Mouse (Mus musculus): Measurements from ENCODE around the gene Lzts2.
"Not testable (repeated sequence)": the region's sequence is repeated elsewhere in the genome, so short reads cannot be mapped to it uniquely, and the experiment has no call there.

Gene Lzts2

DNA sequence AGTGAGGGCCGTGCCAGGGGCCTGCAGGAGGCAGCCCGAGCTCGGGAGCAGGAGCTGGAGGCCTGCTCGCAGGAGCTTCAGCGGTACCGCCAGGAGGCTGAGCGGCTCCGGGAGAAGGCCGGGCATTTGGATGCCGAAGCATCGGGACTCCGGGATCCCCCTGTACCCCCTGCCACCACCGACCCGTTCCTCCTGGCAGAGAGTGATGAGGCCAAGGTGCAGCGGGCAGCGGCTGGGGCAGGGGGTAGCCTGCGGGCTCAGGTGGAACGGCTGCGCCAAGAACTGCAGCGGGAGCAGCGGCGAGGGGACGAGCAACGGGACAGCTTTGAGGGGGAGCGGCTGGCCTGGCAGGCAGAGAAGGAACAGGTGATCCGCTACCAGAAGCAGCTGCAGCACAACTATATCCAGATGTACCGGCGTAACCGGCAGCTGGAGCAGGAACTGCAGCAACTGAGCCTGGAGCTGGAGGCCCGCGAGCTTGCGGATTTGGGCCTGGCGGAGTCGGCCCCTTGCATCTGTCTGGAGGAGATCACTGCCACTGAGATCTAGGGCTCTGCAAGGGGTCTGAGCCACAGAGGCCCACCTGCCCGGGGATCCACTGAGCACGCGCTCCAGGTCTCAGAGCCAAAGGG, 11.8 kb downstream of the Lzts2 start:
- DNase-seq (ENCODE audit: low spot score), result no peak

DNA sequence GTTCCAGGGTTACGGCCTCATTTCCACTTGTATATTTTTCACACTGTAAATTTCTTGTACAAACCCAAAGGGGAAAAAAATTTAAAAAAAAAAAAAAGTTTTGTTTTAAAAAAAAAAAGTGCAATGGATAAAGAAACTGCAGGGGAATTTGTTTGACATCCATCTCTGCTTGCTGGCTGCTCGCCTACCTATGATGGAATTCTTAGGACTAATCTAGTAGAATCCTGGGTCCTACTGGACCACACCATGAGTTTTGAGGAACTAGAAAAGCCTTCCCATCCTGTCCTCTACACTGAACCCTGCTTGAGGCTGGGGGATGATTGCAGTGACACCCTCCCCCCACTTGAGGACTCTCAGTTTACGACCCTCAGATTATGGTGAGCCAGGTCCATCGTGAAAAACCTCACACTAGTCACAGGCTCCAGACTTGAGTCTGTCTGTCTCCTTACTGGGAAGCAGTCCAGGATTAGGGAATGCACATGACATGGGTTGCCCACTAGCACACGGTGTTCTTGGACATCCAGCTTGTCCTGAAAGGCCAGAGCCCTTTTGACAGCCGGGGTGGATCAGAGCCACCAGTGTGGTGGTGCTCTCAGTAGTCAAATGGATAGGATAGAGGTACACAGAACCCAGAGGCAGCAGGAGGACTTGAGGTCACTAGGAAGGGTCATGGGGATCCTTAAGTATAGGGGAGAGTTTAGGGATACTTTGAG, 12.9 kb downstream of the Lzts2 start:
- DNase-seq (ENCODE audit: low spot score), result no peak

DNA sequence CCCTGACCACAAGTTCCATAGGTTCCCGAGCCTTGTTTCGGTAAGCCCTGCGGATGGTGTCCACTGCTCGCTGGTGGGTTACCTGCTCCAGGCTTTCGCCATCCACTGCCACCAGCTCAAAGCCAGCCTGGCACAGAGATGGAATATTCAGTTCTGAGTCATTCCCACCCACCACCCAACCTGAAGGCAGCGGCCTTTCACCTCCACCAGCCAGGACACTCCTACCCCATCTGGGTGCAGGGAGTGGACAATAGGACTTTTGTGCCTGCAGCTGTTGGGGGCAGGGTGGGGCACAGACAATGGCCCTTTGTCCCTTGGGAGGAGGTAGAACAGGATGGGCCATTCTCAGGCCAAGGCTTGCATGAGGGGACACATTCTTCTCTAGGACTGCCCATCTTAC, 13.6 kb downstream of the Lzts2 start:
- DNase-seq (ENCODE audit: low spot score), result no peak

DNA sequence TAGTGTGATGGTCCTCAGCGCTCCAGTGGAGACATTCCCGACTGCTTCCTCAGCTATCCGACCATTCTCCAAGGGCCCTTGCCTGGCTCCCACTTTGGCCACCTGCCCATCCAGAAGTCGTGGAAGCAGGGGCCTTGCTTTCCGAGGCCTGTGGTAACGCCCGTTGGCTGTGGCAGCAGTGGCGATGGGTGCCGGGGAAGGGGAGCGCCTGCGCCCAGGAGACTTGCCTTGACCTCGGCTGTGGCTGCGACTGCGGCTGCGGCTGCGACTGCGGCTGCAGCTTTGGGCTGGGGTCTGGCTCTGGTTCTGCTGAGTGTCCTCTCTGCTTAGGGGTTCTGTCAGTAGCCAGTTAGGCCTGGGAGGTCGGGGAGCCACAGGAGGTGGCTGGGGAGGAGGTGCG, 14.5 kb downstream of the Lzts2 start:
- DNase-seq (ENCODE audit: low spot score), result no peak

DNA sequence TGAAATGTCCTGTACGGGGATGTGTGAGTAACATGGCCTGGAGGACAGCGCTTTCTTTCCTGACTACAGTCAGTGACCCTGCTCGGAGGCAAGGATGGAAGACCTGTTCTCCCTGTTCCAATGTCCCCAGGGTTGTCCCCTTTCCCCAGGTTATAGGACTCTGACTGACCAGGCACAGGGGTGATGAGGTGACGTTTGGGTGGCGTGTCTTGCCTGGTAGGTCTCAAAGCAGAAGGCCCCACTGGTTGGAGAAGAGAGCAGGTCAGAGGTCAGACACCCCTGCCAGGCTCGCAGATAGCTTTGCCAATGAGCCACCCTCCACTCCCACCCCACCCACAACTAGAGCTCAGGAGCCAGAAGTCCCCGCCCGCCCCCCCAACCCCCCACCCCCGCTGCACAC, 15.4 kb downstream of the Lzts2 start:
- DNase-seq (ENCODE audit: low spot score), result no peak

DNA sequence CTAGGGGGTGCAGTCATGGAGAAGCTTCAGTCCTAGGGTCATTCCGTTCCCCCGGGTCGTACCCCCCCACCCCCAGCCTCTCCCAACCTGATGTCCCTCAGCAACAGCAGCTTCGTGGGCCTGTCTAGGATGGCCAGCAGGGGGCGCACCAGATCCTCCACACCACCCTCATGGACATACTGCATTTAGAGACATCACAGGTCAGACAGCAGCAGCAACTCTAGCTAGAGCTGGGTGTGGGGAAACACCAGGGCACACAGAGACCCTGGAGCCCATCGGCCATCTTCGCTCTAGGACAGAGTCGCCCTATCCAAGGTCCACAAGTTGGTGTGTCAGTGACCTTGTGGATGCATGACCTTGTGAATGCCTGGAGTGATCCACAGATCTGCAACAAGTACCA, 15.9 kb downstream of the Lzts2 start:
- no peak for DNase-seq (ENCODE audit: low spot score)

DNA sequence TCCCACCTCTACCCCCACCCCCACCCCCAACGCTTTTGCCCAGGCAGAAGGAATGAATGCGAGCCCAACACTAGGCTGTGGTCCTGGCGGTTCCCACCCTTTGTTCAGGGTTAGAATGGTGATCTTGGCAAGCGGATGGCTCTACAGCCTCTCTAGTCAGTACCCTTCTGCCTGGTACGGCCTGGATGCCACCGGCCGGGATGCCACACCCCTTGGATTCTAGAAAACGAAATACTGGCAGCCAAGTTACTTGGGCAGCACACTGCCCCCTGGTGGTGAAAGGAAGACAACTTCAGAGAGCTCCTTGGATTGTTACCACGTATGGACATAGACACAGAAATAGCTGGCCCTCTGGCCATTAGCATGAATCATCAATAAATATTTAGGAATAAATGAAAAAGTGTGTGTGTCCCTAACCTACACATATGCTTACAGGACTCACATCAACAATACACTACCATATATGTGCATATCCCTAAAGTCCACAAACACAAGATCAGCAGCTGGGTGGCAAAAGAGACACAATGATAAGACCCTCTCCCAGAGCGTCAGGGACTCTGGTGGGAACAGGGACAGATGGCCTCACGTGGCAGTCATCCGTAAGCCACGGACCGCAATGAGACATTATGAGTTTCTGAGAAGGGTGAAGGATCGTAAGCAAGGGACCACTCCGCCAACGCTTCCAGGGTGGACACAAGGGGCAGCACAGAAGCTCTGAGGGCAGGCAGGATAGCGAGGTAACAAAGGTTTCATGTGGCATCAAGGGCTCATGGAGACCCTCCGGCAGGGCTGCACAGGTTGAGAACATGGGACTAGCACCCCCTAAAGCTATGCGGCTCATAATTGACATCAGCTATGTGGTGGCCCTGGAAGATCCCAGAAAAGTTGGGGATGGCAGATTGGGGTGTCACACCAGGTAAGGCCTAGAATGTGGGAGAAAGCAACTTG, 16.8 kb downstream of the Lzts2 start:
- peak; percentile 70 for DNase-seq (ENCODE audit: low spot score)

DNA sequence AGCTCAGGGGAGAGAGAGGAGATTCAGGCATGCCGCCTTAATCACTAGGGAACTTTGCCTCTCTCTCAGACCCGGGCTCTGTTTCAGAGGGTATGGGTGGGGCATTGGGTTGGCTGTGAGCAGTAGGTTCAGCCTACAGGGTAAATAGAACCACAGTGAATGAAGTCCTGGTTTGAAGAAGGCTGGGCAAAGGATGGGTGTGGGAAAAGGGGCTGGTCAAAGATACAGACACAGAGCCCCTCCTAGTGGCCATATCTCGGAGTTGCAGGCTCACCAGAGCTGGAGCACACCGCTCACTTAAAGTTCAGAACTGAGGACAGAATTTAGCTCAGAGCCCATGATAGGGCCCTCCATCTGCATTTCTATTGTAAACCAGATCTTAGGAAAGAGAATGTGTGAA, 17.6 kb downstream of the Lzts2 start:
- peak; percentile 53 for DNase-seq (ENCODE audit: low spot score)

DNA sequence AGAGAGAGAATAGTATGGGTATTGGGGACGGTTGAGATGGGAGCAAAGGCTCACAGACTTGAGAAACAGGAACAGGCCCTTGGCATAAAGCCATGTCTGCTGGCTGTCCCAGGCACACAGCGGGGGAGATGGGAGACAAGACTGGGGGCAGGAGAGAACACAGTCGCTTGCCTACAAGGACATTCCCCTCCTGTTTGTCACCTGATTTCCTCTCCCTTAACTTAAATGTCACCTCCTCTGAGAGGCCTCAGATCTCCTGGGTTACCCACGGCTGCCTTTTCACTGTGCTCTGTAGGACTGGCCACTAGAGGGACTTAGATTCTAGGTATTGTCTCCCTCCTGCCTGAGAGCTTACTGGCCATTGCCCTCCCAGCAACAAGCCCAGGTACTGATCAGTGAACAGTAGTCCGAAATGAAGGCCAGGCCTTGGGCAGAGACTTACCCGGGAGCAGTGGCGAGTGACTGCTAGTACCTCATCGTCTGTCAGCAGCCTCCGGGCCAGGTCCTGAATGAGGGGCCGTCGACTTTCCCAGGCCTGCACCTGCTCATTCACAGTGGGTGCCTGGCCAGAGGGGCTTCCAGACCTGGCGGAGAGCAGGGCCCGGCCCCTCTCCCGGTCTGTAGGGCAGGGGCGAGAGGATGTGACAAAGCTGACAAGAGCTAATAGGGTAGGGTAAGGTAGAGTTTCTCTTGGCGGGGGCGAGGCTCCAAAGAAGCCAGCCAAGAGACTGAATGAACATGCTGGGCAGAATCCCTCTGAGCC, 18.5 kb downstream of the Lzts2 start:
- no peak for DNase-seq (ENCODE audit: low spot score)

DNA sequence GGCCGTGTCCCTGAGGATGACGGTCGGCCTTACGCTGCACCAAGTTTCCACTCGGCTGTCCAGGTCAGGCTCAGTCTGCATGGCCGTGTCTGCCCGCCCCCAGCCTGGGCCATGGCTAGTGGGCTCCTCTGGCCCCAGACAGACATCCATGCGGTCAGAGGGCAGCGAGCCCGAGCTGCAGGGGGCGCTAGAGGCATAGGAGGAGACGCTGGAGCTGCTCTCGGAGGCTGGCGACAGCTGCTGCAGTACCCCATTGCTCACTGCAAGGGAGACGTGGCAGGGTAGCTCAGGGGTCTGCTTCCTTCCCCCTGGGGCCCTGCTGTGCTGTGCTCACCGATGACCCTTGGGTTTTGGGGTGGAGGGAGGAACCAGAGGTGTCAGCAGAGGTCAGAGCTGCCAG, 22.7 kb downstream of the Lzts2 start:
- no peak for DNase-seq (ENCODE audit: low spot score)

DNA sequence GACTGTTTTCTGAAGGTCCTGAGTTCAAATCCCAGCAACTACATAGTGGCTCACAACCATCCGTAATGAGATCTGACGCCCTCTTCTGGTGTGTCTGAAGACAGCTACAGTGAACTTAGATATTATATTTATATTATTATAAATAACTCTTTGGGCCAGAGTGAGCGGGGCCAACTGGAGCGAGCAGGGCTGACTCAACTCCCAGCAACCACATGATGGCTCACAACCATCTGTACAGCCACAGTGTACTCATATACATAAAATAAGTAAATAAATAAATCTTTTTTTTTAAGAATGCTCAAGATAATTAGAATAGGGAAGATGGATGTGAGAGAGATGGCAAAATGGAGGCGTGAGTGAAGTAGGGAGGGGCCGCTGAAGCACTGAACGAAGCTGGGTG, 24.0 kb downstream of the Lzts2 start:
- not testable (repeated sequence) for DNase-seq (ENCODE audit: low spot score)

DNA sequence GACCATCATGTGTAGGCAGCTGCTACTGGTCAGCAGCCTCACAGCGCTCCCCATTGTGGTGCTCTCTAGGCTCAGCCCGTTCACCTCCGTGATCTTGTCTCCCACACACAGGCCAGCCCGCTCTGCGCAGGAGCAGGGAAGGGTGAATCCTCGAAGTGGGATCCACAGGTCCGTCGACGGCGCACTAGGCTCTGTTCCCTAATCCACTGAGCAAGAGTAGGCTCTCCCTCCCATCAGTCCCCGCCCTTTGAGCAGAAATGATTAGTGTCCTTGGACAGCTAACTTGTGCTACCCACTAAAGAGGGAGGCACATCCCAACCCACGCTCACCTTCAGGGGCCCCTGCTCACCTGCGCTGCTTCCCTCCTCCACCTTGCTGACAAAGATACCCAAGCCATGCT, 26.0 kb downstream of the Lzts2 start:
- no peak for DNase-seq (ENCODE audit: low spot score)

DNA sequence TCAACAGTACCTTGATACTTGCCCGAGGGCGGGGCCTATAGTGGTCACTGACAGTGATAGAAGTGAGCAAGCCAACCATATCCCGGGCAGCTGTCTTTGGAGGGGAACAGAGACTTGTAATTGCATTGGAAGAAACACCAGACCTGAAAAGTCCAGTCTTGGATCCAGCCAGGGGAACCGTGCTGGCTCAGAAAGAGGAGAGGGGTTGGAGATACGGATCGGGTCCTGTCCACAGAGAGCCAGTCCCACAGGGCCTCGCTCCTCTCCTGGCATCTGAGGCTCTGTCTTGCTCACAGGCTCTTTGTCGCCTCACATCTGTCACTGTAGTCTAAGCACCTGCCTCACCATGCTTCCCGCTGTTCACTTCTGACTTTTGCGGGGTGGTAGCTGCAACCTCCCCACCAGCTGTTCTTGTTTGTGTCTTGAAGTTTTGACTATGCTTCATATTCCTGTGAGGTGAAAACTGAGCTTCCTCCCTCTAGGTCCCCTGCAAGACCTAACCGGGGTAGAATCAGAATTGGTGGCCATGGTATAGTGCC, 30.2 kb downstream of the Lzts2 start:
- no peak for DNase-seq (ENCODE audit: low spot score)

DNA sequence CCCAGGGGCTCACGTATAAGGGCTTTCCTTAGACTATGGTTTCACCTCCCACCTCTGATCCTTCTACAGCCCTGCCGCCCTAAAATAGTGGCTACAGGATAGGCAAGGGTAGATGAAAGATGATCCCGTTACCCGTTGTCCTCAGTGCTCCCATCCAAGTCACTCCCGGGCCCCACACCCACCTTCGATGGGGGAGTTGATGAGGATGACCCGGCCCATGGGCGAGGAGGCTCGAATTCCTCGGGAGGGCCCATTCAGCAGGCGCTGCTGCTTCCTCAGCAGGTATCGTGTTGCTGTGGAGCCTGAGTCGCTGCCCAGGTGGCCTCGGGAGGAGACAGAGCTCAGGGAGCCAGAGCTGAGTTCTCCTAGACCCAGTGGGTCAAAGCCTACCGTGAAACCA, 31.0 kb downstream of the Lzts2 start:
- DNase-seq (ENCODE audit: low spot score), result no peak

DNA sequence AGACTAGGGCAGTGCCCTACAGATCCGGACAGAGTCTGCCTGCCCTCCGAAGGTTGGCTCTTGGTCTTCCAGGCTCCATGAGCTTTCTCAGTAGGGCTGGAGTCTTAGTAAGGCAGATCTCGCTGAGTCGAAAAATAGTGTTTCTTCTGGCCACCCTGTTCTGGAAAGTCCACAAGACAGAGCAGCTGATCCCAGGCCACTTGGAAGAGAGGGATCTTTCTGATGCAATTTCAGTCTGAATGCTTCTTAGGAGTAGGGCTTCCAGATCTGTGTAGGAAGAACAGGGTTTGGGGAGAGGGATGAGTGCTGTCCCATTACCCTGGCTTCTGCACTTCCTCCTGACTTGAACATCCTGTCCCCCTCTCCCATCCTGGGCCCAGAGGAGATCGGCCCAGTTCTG, 31.4 kb downstream of the Lzts2 start, which contains the start of gene Pdzd7:
Gene Pdzd7, minus strand, starts transcription at position 67 of the 400 bp plus-strand sequence.
- DNase-seq (ENCODE audit: low spot score), result no peak

DNA sequence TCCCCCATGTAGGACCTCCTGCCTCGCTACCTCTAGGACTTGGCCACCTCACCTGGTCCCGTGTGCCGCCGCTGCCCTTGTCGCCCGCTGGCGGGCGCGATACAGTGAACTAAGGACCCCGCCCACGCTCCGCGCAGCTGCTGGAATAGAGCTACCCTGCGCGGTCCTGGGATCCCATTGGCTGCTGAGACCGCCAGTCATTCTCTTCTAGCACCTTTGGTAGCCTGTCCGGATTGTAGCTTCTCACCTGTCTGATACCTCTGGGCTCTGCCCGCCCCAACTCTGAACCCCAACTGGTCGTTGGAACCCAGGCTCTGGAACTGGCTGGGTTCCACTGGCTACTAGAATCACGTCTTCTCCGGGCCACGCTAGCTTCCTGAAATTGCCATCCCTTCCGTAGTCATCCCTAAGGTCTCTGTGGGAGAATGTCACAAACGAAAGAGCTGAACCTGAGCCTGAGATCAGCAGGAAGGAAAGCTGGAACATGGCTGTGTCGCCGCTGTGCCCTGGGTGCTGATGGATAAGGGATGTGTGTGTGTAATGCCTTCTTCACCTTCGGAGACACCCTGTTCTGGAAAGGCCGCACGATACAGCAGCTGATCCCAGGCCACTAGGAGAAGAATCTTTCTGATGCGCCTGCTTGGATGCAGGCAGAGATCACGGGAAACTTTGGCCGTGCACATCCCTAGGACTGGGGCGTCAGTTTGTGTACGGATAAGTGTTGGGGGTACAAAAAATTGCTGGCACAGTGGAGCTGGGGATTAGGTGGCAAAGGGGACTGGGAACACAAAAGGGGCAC, 32.5 kb downstream of the Lzts2 start:
- peak; percentile 82 for DNase-seq (ENCODE audit: low spot score)

DNA sequence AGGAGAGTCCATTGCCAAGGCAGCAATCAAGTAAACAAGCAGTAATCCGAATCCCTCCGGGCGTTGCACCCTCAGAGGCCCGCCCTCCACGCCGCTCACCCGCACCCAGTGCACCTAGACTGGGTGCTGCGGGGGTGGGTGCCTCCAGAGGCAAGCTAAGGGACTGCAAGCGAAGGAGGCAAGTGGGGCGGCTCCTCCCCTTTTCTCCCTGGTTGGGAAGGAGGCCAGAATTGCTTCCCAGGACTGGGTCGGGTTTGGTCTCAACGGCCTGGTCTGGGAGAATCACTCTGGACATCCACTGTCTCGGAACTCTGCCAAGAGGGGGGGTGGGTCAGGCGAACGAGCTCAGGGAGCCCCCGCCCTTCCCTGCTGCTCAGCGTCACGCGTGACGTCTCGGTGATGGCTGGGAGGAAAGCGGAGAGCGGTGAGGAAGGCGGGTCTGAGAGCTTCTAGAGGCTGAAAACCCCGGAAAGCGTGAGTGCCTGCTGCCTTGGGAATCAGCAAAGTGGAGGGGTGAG, 33.3 kb downstream of the Lzts2 start, which contains the start of gene Sfxn3:
Gene Sfxn3, plus strand, starts transcription at position 87 of the 518 bp plus-strand sequence.
- DNase-seq (ENCODE audit: low spot score), result peak; percentile 90

DNA sequence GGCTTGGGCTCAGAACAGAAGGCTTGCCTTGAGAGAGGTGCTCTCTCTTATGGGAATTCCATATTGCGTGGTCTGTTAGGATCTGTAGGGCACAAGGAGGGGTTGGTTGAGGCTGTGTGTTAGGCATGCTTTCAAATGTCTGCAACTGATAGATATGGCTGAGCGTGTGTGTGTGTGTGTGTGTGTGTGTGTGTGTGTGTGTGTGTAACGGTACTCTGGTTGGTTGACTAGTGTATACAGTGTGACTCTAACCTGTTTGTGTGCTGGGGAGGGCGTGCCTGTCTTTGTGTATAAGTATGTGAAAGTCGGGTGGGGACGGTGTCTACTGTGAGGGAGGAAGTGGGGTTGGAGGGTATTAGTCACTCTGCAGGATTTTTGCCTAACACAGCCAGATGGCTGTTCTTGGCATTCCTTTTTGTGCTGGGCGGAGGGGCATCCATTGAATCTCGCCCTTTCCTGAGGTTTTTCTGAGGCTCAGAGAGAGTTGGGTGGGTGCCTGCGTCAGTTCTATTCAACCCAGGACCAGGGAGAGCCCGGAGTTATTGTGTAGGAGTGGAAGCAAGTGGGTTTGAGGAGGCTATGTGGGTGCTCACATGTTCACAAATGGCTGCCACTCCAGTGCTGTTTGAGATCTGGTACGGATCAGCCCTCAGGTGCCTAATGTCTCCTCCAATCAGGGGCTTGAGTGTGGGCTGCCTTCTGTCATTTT, 33.9 kb downstream of the Lzts2 start:
- DNase-seq (ENCODE audit: low spot score), result no peak

DNA sequence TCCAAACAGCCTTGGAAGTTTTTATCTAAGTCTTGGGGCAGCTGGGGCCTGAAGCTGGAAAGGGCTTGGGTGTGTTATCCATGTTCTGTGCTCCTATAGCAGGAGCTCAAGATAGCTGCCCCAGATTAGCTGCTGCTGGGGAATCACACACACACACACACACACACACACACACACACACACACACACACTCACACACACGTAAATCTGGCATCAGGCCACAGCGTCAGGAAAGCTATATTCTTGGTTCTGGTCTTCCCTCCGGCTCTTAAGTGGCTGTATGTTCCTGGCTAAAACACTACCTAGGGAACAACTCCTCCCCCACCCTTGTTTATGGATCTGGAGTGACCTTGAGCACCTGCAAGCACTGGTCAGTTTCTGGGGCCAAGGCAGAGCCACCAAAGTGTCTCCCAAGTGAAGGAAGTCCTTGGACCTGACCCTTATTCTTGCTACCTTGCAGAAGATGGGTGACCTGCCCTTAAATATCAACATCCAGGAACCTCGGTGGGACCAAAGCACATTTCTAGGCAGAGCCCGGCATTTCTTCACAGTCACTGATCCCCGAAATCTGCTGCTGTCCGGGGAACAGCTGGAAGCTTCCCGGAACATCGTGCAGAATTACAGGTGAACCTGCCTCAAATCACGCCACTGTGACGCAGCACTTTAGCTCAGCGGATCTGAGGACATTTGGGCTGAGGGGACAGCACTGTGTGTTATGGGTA, 34.6 kb downstream of the Lzts2 start:
- no peak for DNase-seq (ENCODE audit: low spot score)
